Mouse (Mus musculus): Measurements from ENCODE around the gene Trp53bp2. TPM values are rescaled to one million over a fixed set of nuclear protein-coding genes. Genes with fewer than 3 reads are reported as not detected.

The Trp53bp2 gene
- 27.2 and 31.3 TPM in 2 replicates for polyA plus RNA-seq (2015; fragmentation: Nextera tagmentation; extraction: Ambion mirVana)

DNA sequence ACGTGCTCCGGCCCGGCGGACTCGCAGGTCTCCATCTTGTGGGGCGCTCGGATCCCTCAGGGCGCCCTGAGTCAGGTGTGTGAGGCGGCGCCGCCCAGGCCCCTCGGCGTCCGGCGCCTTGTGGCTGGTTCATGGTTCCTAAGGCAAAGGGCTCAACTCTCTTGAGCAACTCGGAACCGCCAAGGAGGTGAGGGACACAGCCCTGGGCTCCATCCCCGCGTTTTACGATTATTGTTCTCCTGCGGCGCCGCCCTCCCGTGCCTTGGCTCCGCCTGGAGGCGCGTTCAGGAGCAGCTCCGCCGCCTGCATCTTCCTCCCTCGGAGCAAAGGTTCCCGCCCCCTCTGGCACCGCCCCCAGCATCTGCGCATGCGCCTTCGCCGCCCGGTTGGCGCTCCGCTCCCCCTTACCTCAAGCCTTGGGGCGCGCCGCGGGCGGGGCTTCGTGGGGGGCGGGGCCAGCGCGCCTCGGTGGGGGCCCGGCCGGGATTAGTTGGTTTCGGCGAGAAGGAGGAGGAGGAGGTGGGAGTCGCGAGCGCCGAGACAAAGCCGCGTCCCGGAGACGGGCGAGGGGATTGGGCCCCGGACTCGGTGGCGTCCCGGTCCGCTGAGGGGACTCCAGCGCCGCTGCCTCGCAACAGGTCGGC is at the start of gene Trp53bp2:
TSS of gene Trp53bp2 (plus strand) at position 489 of the 644 bp plus-strand sequence.
- peak within 1 kb of the TSS; percentile 90 for H3K4me2 ChIP-seq (ENCODE audit: low read length)
- H3K9ac ChIP-seq (replicated peaks; ENCODE audit: low read depth, low read length) = peak within 1 kb of the TSS; percentile 87
- H3K9me3 ChIP-seq (ENCODE audit: control insufficient read depth, low read length) = no peaks in the 10 kb centered on the region
- H3K4me1 ChIP-seq (replicated peaks; ENCODE audit: control insufficient read depth, insufficient read depth, low read length) = peaks cover 28% of the 10 kb centered on the region
- no peaks in the 10 kb centered on the region for H3K36me3 ChIP-seq (ENCODE audit: control insufficient read depth, insufficient read depth)
- WGBS = under 1% methylated on average over 66 of the region's 71 CpGs
- H3K27ac ChIP-seq (ENCODE audit: low read length) = peak within 1 kb of the TSS; percentile 95
- H3K27me3 ChIP-seq (replicated peaks; ENCODE audit: control insufficient read depth, insufficient read depth, low read length) = no peaks in the 10 kb centered on the region
- peak; percentile 94 for ATAC-seq
- H3K4me3 ChIP-seq (replicated peaks; ENCODE audit: low read length) = peak within 1 kb of the TSS; percentile 76

DNA sequence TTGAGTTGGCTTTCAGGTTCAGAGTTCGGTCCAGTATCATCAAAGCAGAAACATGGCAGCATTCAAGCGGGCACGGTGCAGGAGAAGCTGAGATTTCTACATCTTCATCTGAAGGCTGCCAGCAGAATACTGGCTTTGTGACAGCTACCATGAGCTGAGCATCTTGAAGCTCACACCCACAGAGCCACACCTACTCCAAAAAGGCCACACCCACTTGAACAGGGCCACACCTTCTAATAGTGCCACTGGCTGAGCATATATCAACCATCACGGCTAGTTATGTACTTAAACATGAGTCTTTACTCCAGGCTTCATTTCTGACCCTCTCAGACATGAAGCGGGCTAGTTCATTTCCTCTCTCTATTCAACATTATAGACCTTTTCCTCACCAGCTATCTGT is 46.3 kb upstream of the Trp53bp2 start:
- H3K4me2 ChIP-seq (ENCODE audit: low read length) = no peak overlapping the region
- H3K27me3 ChIP-seq (replicated peaks; ENCODE audit: control insufficient read depth, insufficient read depth, low read length) = no peaks in the 10 kb centered on the region
- H3K4me1 ChIP-seq (replicated peaks; ENCODE audit: control insufficient read depth, insufficient read depth, low read length) = no peaks in the 10 kb centered on the region
- 94% methylated on average over 5 of the region's 5 CpGs for WGBS
- no peak overlapping the region for H3K9ac ChIP-seq (replicated peaks; ENCODE audit: low read depth, low read length)
- no peak overlapping the region for H3K4me3 ChIP-seq (replicated peaks; ENCODE audit: low read length)
- no peak overlapping the region for H3K27ac ChIP-seq (ENCODE audit: low read length)
- no peaks in the 10 kb centered on the region for H3K9me3 ChIP-seq (ENCODE audit: control insufficient read depth, low read length)
- no peak for ATAC-seq
- H3K36me3 ChIP-seq (ENCODE audit: control insufficient read depth, insufficient read depth) = no peaks in the 10 kb centered on the region

DNA sequence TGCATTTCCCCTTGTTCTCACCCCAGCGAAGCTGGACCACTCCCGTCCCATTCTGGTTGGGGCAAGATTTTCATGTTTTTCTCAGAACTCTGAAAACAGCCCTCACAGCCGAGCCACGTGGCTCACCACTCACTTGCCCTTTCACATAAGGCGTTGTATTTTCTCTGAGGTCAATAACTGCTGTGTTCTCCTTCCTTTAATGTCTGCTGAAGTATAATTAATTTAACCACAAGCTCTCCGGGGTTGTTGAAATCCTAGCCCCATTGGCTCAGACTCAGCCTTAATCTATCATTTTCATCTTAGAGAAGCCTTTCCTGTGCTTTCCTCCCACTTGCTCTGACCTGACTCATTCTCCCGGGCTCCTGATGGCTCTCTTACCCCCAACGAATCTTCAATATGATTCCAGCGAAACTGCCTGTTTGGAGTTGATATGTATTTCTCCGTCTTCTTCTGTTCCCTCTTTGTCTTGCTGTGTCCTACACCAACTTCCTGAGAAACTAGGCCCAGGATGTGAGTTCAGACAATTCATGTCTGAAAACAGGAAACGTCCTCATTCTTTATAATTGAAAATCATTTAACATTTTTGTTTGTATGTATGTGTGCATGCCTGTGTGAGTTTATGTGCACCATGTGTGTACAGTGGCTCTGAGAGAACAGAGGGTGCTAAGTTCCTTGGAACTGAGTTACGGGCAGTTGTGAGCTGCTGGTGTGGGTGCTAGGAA is 45.1 kb upstream of the Trp53bp2 start:
- no peak overlapping the region for H3K9ac ChIP-seq (replicated peaks; ENCODE audit: low read depth, low read length)
- no peak for ATAC-seq
- WGBS = 54% methylated on average over 12 of the region's 12 CpGs
- H3K4me2 ChIP-seq (ENCODE audit: low read length) = no peak overlapping the region
- no peak overlapping the region for H3K27ac ChIP-seq (ENCODE audit: low read length)
- H3K27me3 ChIP-seq (replicated peaks; ENCODE audit: control insufficient read depth, insufficient read depth, low read length) = no peaks in the 10 kb centered on the region
- no peak overlapping the region for H3K4me3 ChIP-seq (replicated peaks; ENCODE audit: low read length)
- no peaks in the 10 kb centered on the region for H3K4me1 ChIP-seq (replicated peaks; ENCODE audit: control insufficient read depth, insufficient read depth, low read length)
- H3K9me3 ChIP-seq (ENCODE audit: control insufficient read depth, low read length) = no peaks in the 10 kb centered on the region
- H3K36me3 ChIP-seq (ENCODE audit: control insufficient read depth, insufficient read depth) = no peaks in the 10 kb centered on the region

DNA sequence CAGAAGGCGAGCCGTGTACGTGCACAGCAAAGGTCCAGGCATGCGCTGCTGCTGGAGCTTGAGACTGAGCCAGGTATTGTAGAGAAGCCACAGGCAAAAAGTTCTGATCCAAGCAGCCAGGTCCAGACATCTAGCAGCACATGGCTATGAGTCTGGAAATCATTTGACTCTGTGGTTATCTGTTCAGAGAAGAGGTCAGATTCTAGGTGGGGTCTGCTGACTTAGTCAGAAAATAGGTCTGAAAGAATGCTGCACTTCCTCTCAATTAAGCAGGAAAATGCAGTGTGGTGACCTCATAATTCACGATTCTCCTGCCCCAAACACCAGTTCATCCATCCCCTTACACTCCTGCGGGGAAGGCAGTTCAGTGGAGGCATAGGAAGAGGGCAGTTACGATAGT is 40.7 kb upstream of the Trp53bp2 start:
- H3K36me3 ChIP-seq (ENCODE audit: control insufficient read depth, insufficient read depth) = no peaks in the 10 kb centered on the region
- H3K9me3 ChIP-seq (ENCODE audit: control insufficient read depth, low read length) = no peaks in the 10 kb centered on the region
- 70% methylated on average over 7 of the region's 7 CpGs for WGBS
- no peak overlapping the region for H3K4me3 ChIP-seq (replicated peaks; ENCODE audit: low read length)
- H3K9ac ChIP-seq (replicated peaks; ENCODE audit: low read depth, low read length) = no peak overlapping the region
- H3K27me3 ChIP-seq (replicated peaks; ENCODE audit: control insufficient read depth, insufficient read depth, low read length) = no peaks in the 10 kb centered on the region
- no peak overlapping the region for H3K4me2 ChIP-seq (ENCODE audit: low read length)
- H3K27ac ChIP-seq (ENCODE audit: low read length) = no peak overlapping the region
- H3K4me1 ChIP-seq (replicated peaks; ENCODE audit: control insufficient read depth, insufficient read depth, low read length) = no peaks in the 10 kb centered on the region
- no peak for ATAC-seq

DNA sequence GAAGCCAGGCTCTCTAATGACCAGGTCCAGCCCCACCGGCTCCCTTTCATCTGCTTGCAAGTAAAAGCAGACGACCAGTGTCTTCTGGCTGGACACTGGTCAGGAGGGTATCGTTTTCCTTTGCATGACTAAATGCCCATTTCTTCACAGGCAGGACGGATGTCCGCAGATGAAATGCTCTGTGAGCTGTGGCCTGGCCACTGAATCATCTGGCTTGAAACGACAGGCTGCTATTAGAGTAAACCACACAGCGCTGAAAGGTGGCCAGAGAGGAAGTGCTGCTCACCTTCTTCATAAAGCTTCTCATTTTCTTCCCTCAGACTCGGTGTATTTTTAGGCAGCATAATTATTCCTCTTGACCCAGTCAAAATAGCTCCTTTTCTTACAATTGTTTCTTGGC is 40.2 kb upstream of the Trp53bp2 start:
- Histone ChIP-seq H3K4me2 (ENCODE audit: low read length) (no peak overlapping the region), H3K36me3 (ENCODE audit: control insufficient read depth, insufficient read depth) (no peaks in the 10 kb centered on the region), H3K27me3 (replicated peaks; ENCODE audit: control insufficient read depth, insufficient read depth, low read length) (no peaks in the 10 kb centered on the region), H3K9me3 (ENCODE audit: control insufficient read depth, low read length) (no peaks in the 10 kb centered on the region), H3K9ac (replicated peaks; ENCODE audit: low read depth, low read length) (no peak overlapping the region), H3K27ac (ENCODE audit: low read length) (no peak overlapping the region), H3K4me1 (replicated peaks; ENCODE audit: control insufficient read depth, insufficient read depth, low read length) (no peaks in the 10 kb centered on the region), H3K4me3 (replicated peaks; ENCODE audit: low read length) (no peak overlapping the region)
- ATAC-seq = no peak
- 80% methylated on average over 8 of the region's 8 CpGs for WGBS

- H3K9ac ChIP-seq (replicated peaks; ENCODE audit: low read depth, low read length) = no peak overlapping the region
- no peaks in the 10 kb centered on the region for H3K27me3 ChIP-seq (replicated peaks; ENCODE audit: control insufficient read depth, insufficient read depth, low read length)
- no peak for ATAC-seq
- no peaks in the 10 kb centered on the region for H3K36me3 ChIP-seq (ENCODE audit: control insufficient read depth, insufficient read depth)
- no peaks in the 10 kb centered on the region for H3K9me3 ChIP-seq (ENCODE audit: control insufficient read depth, low read length)
- WGBS = 83% methylated on average over 4 of the region's 4 CpGs
- no peak overlapping the region for H3K27ac ChIP-seq (ENCODE audit: low read length)
- no peaks in the 10 kb centered on the region for H3K4me1 ChIP-seq (replicated peaks; ENCODE audit: control insufficient read depth, insufficient read depth, low read length)
- H3K4me3 ChIP-seq (replicated peaks; ENCODE audit: low read length) = no peak overlapping the region
- H3K4me2 ChIP-seq (ENCODE audit: low read length) = no peak overlapping the region
Observed at GRCm38 (mm10) chr1:182369435-182369834, 39.5 kb upstream of the Trp53bp2 start.

- no peaks in the 10 kb centered on the region for H3K27me3 ChIP-seq (replicated peaks; ENCODE audit: control insufficient read depth, insufficient read depth, low read length)
- WGBS = 82% methylated on average over 8 of the region's 8 CpGs
- no peak overlapping the region for H3K4me2 ChIP-seq (ENCODE audit: low read length)
- ATAC-seq = no peak
- no peak overlapping the region for H3K4me3 ChIP-seq (replicated peaks; ENCODE audit: low read length)
- H3K27ac ChIP-seq (ENCODE audit: low read length) = no peak overlapping the region
- H3K9me3 ChIP-seq (ENCODE audit: control insufficient read depth, low read length) = no peaks in the 10 kb centered on the region
- H3K9ac ChIP-seq (replicated peaks; ENCODE audit: low read depth, low read length) = no peak overlapping the region
- H3K4me1 ChIP-seq (replicated peaks; ENCODE audit: control insufficient read depth, insufficient read depth, low read length) = no peaks in the 10 kb centered on the region; the same call in 1 of the 2 replicates
- no peaks in the 10 kb centered on the region for H3K36me3 ChIP-seq (ENCODE audit: control insufficient read depth, insufficient read depth)
Observed at GRCm38 (mm10) chr1:182371891-182372290, 37.1 kb upstream of the Trp53bp2 start.

GRCm38 (mm10) chr1:182376221-182376620 is 32.8 kb upstream of the Trp53bp2 start:
- no peak overlapping the region for H3K4me3 ChIP-seq (replicated peaks; ENCODE audit: low read length)
- no peak overlapping the region for H3K27ac ChIP-seq (ENCODE audit: low read length)
- no peaks in the 10 kb centered on the region; the same call in 1 of the 2 replicates for H3K4me1 ChIP-seq (replicated peaks; ENCODE audit: control insufficient read depth, insufficient read depth, low read length)
- ATAC-seq = peak; percentile 66; the same call in 1 of the 2 replicates
- no peaks in the 10 kb centered on the region for H3K27me3 ChIP-seq (replicated peaks; ENCODE audit: control insufficient read depth, insufficient read depth, low read length)
- no peaks in the 10 kb centered on the region for H3K9me3 ChIP-seq (ENCODE audit: control insufficient read depth, low read length)
- 22% methylated on average over 8 of the region's 8 CpGs for WGBS
- H3K9ac ChIP-seq (replicated peaks; ENCODE audit: low read depth, low read length) = no peak overlapping the region
- no peaks in the 10 kb centered on the region for H3K36me3 ChIP-seq (ENCODE audit: control insufficient read depth, insufficient read depth)
- 0 out of 2 replicates have a peak overlapping the region, but pooled peaks have one; percentile 5 for H3K4me2 ChIP-seq (ENCODE audit: low read length)

DNA sequence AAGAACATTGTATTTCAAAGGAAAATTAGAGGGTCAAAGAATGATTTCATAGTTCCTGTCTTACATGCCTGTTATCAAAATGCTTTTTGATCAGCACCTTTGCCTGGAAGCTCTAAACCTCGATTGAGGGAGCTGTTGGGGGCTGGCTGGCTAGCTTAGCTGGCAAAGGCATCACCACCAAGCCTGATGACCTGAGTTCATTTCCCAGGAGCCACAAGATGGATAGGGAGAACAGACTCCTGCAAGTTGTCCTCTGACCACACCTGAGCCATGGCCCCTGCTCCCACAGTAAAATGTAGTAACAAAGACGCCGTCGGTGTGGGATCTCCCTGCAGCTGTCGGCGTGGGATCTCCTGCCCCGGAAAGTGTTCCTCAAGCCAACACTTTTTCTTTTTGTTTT is 32.1 kb upstream of the Trp53bp2 start:
- Histone ChIP-seq H3K9me3 (ENCODE audit: control insufficient read depth, low read length) (no peaks in the 10 kb centered on the region), H3K36me3 (ENCODE audit: control insufficient read depth, insufficient read depth) (no peaks in the 10 kb centered on the region), H3K27me3 (replicated peaks; ENCODE audit: control insufficient read depth, insufficient read depth, low read length) (no peaks in the 10 kb centered on the region), H3K9ac (replicated peaks; ENCODE audit: low read depth, low read length) (no peak overlapping the region), H3K4me1 (replicated peaks; ENCODE audit: control insufficient read depth, insufficient read depth, low read length) (no peaks in the 10 kb centered on the region; the same call in 1 of the 2 replicates), H3K4me3 (replicated peaks; ENCODE audit: low read length) (no peak overlapping the region), H3K27ac (ENCODE audit: low read length) (no peak overlapping the region), H3K4me2 (ENCODE audit: low read length) (no peak overlapping the region)
- 87% methylated on average over 7 of the region's 7 CpGs for WGBS
- ATAC-seq = no peak

Measured in forebrain, embryonic 16.5 days (tissue).